Mouse (Mus musculus) CH12.LX (cell line): ENCODE results near the gene Tsen34. TPM values are rescaled to one million over a fixed set of nuclear protein-coding genes. Genes with fewer than 3 reads are reported as not detected.

Experiments
- DNase-seq: peaks from one replicate; pipeline ENCODE4 v3.0.0-alpha.2; 2013; ENCODE audit errors: extremely low read depth
- H3K27ac ChIP-seq: 2 replicates; pipeline ENCODE4 v1.5.1; 2012; ENCODE audit warnings: low read depth, mild to moderate bottlenecking, control low read depth, moderate library complexity; ENCODE audit not compliant: insufficient read depth
- H3K27me3 ChIP-seq: replicated peaks from 2 replicates; pipeline ENCODE3; 2012; ENCODE audit warnings: inconsistent platforms
- H3K36me3 ChIP-seq, 2 experiments: replicated peaks in 1 of 2; 2 replicates each; pipeline versions ENCODE3 to v1.6.1; 2012; ENCODE audit warnings: inconsistent platforms in 1 of 2, low read length in 1 of 2, mild to moderate bottlenecking in 1 of 2, mixed read lengths in 1 of 2, moderate library complexity in 1 of 2; ENCODE audit not compliant: control insufficient read depth in 1 of 2, insufficient read depth in 1 of 2
- H3K4me1 ChIP-seq, 2 experiments: 2 replicates each; pipeline ENCODE4 v1.6.1; 2012; ENCODE audit warnings: inconsistent platforms in 1 of 2, moderate library complexity in 1 of 2; ENCODE audit not compliant: insufficient read depth in 2 of 2, control insufficient read depth in 1 of 2
- H3K4me2 ChIP-seq: 2 replicates; pipeline ENCODE4 v1.6.1; 2012; ENCODE audit warnings: low read depth, mild to moderate bottlenecking, control low read depth; ENCODE audit not compliant: poor library complexity, insufficient read depth, severe bottlenecking
- H3K4me3 ChIP-seq, 3 experiments: fragments of 150-350 bp in 1 of 3; sonication (generic) in 1 of 3; replicated peaks in 1 of 3; 2 replicates each; pipeline versions ENCODE3 to v1.5.1; 2011 to 2012; ENCODE audit warnings: low read depth in 2 of 3, low read length in 2 of 3, mild to moderate bottlenecking in 2 of 3, moderate library complexity in 2 of 3, control low read depth in 1 of 3, improper control_type of control experiment in 1 of 3, inconsistent platforms in 1 of 3, mixed read lengths in 1 of 3; ENCODE audit not compliant: poor library complexity in 1 of 3
- H3K79me2 ChIP-seq: replicated peaks from 2 replicates; pipeline ENCODE4 v1.6.1; 2012; ENCODE audit warnings: mild to moderate bottlenecking, moderate library complexity; ENCODE audit not compliant: control insufficient read depth, poor library complexity, insufficient read depth, severe bottlenecking; ENCODE audit errors: extremely low read depth
- H3K9ac ChIP-seq: 2 replicates; pipeline ENCODE4 v1.6.1; 2012; ENCODE audit warnings: low read depth, mild to moderate bottlenecking, control low read depth, moderate library complexity; ENCODE audit not compliant: insufficient read depth
- H3K9me3 ChIP-seq: replicated peaks from 2 replicates; pipeline ENCODE3; 2012; ENCODE audit warnings: low read length, inconsistent platforms, mixed read lengths
- BHLHE40 ChIP-seq: IDR thresholded peaks from 2 replicates; pipeline ENCODE4 v1.6.1; 2011; ENCODE audit warnings: mild to moderate bottlenecking, low read depth, low read length, improper control_type of control experiment
- CHD1 ChIP-seq: IDR thresholded peaks from 2 replicates; pipeline ENCODE4 v1.6.1; 2012; ENCODE audit warnings: low read depth, low read length, improper control_type of control experiment, inconsistent platforms
- CHD2 ChIP-seq: IDR thresholded peaks from 2 replicates; pipeline ENCODE4 v1.6.1; 2011; ENCODE audit warnings: low read length, improper control_type of control experiment
- CTCF ChIP-seq, 2 experiments: IDR thresholded peaks in 1 of 2; conservative IDR thresholded peaks in 1 of 2; 2 replicates each; pipeline ENCODE4 v1.5.1; 2011 to 2012; ENCODE audit warnings: low read depth in 2 of 2, low read length in 2 of 2, improper control_type of control experiment in 1 of 2, inconsistent platforms in 1 of 2, mild to moderate bottlenecking in 1 of 2, moderate library complexity in 1 of 2
- ELF1 ChIP-seq: IDR thresholded peaks from 2 replicates; pipeline ENCODE4 v1.6.1; 2014; ENCODE audit warnings: low read depth, mild to moderate bottlenecking, inconsistent platforms, low read length, improper control_type of control experiment
- EP300 ChIP-seq: IDR thresholded peaks from 2 replicates; pipeline ENCODE4 v1.6.1; 2011; ENCODE audit warnings: low read length, improper control_type of control experiment
- ETS1 ChIP-seq: conservative IDR thresholded peaks from 2 replicates; pipeline ENCODE4 v1.6.1; 2012; ENCODE audit warnings: low read depth, mild to moderate bottlenecking, inconsistent platforms, low read length, improper control_type of control experiment, moderate library complexity
- GABPA ChIP-seq: IDR thresholded peaks from 2 replicates; pipeline ENCODE4 v1.6.1; 2012; ENCODE audit warnings: low read depth, low read length, improper control_type of control experiment, inconsistent platforms; ENCODE audit not compliant: insufficient replicate concordance
- IRF4 ChIP-seq: IDR thresholded peaks from 2 replicates; pipeline ENCODE4 v1.6.1; 2014; ENCODE audit warnings: low read depth, mild to moderate bottlenecking, inconsistent platforms, low read length, improper control_type of control experiment
- JUND ChIP-seq: conservative IDR thresholded peaks from 2 replicates; pipeline ENCODE4 v1.6.1; 2011; ENCODE audit warnings: low read depth, low read length, improper control_type of control experiment
- KAT2A ChIP-seq: IDR thresholded peaks from 2 replicates; pipeline ENCODE4 v1.6.1; 2012; ENCODE audit warnings: low read length, improper control_type of control experiment, inconsistent platforms; ENCODE audit not compliant: insufficient replicate concordance
- MAFK ChIP-seq: IDR thresholded peaks from 2 replicates; pipeline ENCODE4 v1.6.1; 2011; ENCODE audit warnings: low read length, improper control_type of control experiment; ENCODE audit not compliant: insufficient replicate concordance
- MAX ChIP-seq: IDR thresholded peaks from 2 replicates; pipeline ENCODE4 v1.6.1; 2011; ENCODE audit warnings: low read length, improper control_type of control experiment
- MAZ ChIP-seq: IDR thresholded peaks from 2 replicates; pipeline ENCODE4 v1.6.1; 2012; ENCODE audit warnings: low read depth, mild to moderate bottlenecking, inconsistent platforms, low read length, improper control_type of control experiment, moderate library complexity
- MEF2A ChIP-seq: IDR thresholded peaks from 2 replicates; pipeline ENCODE4 v1.6.1; 2014; ENCODE audit warnings: low read depth, mild to moderate bottlenecking, inconsistent platforms, low read length, improper control_type of control experiment, borderline replicate concordance
- MXI1 ChIP-seq: IDR thresholded peaks from 2 replicates; pipeline ENCODE4 v1.6.1; 2011; ENCODE audit warnings: mild to moderate bottlenecking, low read depth, low read length, improper control_type of control experiment
- MYC ChIP-seq: IDR thresholded peaks from 2 replicates; pipeline ENCODE4 v1.6.1; 2011; ENCODE audit warnings: low read depth, mild to moderate bottlenecking, improper control_type of control experiment, low read length
- NELFE ChIP-seq: IDR thresholded peaks from 2 replicates; pipeline ENCODE4 v1.6.1; 2011; ENCODE audit warnings: low read depth, low read length, improper control_type of control experiment
- NRF1 ChIP-seq: IDR thresholded peaks from 2 replicates; pipeline ENCODE4 v1.6.1; 2014; ENCODE audit warnings: low read depth, mild to moderate bottlenecking, inconsistent platforms, low read length, improper control_type of control experiment, moderate library complexity
- PAX5 ChIP-seq: IDR thresholded peaks from 2 replicates; pipeline ENCODE4 v1.6.1; 2012; ENCODE audit warnings: low read length, inconsistent platforms, mixed read lengths
- POLR2A ChIP-seq: IDR thresholded peaks from 2 replicates; pipeline ENCODE4 v1.6.1; 2011; ENCODE audit warnings: low read depth, mild to moderate bottlenecking, improper control_type of control experiment, low read length
- POLR2AphosphoS2 ChIP-seq: IDR thresholded peaks from 2 replicates; pipeline ENCODE4 v1.6.1; 2011; ENCODE audit warnings: low read depth, low read length, improper control_type of control experiment
- RAD21 ChIP-seq: IDR thresholded peaks from 2 replicates; pipeline ENCODE4 v1.6.1; 2011; ENCODE audit warnings: low read depth, mild to moderate bottlenecking, low read length, improper control_type of control experiment, moderate library complexity
- RCOR1 ChIP-seq: conservative IDR thresholded peaks from 2 replicates; pipeline ENCODE4 v1.6.1; 2012; ENCODE audit warnings: low read depth, mild to moderate bottlenecking, inconsistent platforms, low read length, improper control_type of control experiment
- SIN3A ChIP-seq: IDR thresholded peaks from 2 replicates; pipeline ENCODE4 v1.6.1; 2012; ENCODE audit warnings: low read length, improper control_type of control experiment, inconsistent platforms
- SMC3 ChIP-seq: IDR thresholded peaks from 2 replicates; pipeline ENCODE4 v1.6.1; 2011; ENCODE audit warnings: low read depth, low read length, improper control_type of control experiment
- TBP ChIP-seq: conservative IDR thresholded peaks from 2 replicates; pipeline ENCODE4 v1.6.1; 2011; ENCODE audit warnings: low read depth, low read length, improper control_type of control experiment
- UBTF ChIP-seq: IDR thresholded peaks from 2 replicates; pipeline ENCODE4 v1.6.1; 2012; ENCODE audit warnings: low read depth, mild to moderate bottlenecking, inconsistent platforms, low read length, improper control_type of control experiment, moderate library complexity
- ZC3H11A ChIP-seq: IDR thresholded peaks from 2 replicates; pipeline ENCODE4 v1.6.1; 2012; ENCODE audit warnings: low read depth, mild to moderate bottlenecking, inconsistent platforms, low read length, improper control_type of control experiment
- ZKSCAN1 ChIP-seq: IDR thresholded peaks from 2 replicates; pipeline ENCODE4 v1.6.1; 2012; ENCODE audit warnings: low read depth, inconsistent platforms, low read length, improper control_type of control experiment, borderline replicate concordance
- ZMIZ1 ChIP-seq: IDR thresholded peaks from 2 replicates; pipeline ENCODE4 v1.6.1; 2012; ENCODE audit warnings: low read depth, mild to moderate bottlenecking, inconsistent platforms, low read length, improper control_type of control experiment
- dilution Hi-C: fragments of 300-500 bp; cut with MboI; formaldehyde crosslinking; loops from 2 replicates; pipeline ENCODE4 v1.14.3; 2020; ENCODE audit warnings: low sequenced_read_pairs; ENCODE audit not compliant: extremely low pct_unique_long_range_greater_than_20kb, extremely low pct_ligation_motif_present
- in situ Hi-C: fragments of 300-500 bp; cut with MboI; formaldehyde crosslinking; loops from 3 replicates; pipeline ENCODE4 v1.14.3; 2019; ENCODE audit warnings: low sequenced_read_pairs, low pct_ligation_motif_present, low pct_unique_long_range_greater_than_20kb, mixed read lengths
- polyA plus RNA-seq: library from polyadenylated mRNA; unstranded; fragments of >175 nt; gene quantifications from 2 replicates; pipeline ENCODE4 v1.2.1, GENCODE M21; 2012; ENCODE audit warnings: low read depth; ENCODE audit not compliant: insufficient read length
- total RNA-seq, 2 experiments: library from RNA; depleted of rRNA; stranded (reverse); fragments of 300-350 nt in 1 of 2; fragments of >200 nt in 1 of 2; gene quantifications; 2 replicates each; pipeline ENCODE4 v1.2.3; 2012 to 2014

Tsen34 gene
- total and polyA plus RNA-seq, 3 experiments: 23.1 to 40.2 (median 34.8) TPM

DNA sequence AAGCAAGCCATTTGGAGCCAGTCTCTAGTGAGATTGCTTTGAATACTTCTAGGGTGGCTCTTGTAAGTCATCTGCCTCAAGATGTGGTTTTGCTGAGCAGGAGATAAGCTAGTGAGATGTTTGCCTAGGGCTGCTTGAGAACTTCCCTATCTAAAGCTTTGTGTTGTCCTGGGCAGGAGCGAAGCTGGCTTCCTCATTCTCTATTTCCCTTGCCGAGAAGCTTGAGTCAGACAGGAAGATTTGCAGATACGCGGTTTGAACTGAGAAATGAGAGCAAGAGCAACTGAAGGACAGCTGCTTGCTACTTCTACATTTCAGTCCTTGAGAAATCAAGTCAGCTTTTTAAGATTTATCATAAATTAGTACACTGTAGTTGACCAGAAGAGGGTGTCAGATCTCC, 14.4 kb downstream of the Tsen34 start:
- Histone ChIP-seq H3K79me2 (peaks cover 30% of the 10 kb centered on the region), H3K4me2 (peak overlapping the region; percentile 69), H3K4me3 (peak overlapping the region in 1 of 3 experiments; percentile 86), H3K9ac (peak overlapping the region; percentile 89; the same call in 1 of the 2 replicates), H3K27me3 (no peaks in the 10 kb centered on the region), H3K27ac (peak overlapping the region; percentile 49), H3K4me1 (peaks cover 3 to 36% of the 10 kb centered on the region in 2 experiments), H3K9me3 (no peaks in the 10 kb centered on the region), H3K36me3 (peaks cover 31 to 36% of the 10 kb centered on the region in 2 experiments)
- in situ Hi-C loops (no loop called here), dilution Hi-C loops (no loop called here)
- DNase-seq: peak; percentile 58
- TF ChIP-seq MEF2A (no peak), JUND (no peak), KAT2A (no peak), NELFE (no peak), EP300 (no peak), MXI1 (no peak), POLR2AphosphoS2 (no peak), RCOR1 (no peak), BHLHE40 (no peak), PAX5 (no peak), SMC3 (no peak), CHD2 (no peak), NRF1 (no peak), CTCF (conservative IDR thresholded peaks at IDR 0.05 in 1 of 2, IDR thresholded peaks at IDR 0.05 in 1 of 2; ENCODE audit: low read depth in 2 of 2, low read length in 2 of 2) (no peak)

DNA sequence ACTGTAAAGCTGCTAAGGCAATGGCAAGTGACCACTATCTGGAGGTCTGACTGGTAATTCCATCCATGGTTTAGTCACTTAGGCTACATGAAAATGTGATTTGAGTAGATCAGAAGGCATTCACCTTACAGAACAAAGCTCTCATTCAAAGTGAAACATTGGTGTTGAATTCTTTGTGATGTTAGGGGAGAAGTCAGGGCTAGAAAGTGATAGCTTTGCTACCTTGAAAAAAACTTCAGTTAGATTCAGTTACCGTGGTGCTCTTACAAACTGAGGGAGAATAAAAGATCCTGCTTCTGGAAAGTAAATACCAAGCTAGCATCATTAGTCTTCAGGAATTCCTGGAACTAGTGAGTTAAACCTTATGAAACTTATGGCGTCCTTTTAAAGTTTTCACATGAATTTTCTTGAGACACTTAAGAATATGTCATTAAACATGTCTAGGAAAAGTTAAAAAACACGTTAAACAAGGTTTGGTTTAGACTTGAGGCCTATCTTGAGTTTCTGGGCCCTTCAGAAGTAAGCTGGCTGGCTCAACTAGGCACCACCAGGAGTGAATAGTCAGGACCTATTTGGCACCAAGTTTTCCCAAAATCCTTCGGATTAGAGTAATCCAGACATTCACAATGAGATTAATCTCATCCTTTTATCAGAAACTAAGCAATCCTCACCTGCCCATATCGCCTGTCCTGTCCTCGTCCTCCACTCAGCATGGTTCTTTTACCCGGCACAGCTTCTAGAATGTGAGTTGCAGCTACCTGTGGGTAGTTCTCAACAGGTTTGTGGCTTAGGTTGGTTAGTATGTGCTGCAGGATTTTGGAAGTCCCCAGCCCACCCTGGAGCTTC, 15.1 kb downstream of the Tsen34 start:
- in situ Hi-C loops (no loop called here), dilution Hi-C loops (no loop called here)
- Histone ChIP-seq H3K27me3 (no peaks in the 10 kb centered on the region), H3K27ac (no peak overlapping the region), H3K79me2 (peaks cover 30% of the 10 kb centered on the region), H3K9ac (no peak overlapping the region), H3K4me2 (no peak overlapping the region), H3K4me1 (peaks cover 10 to 43% of the 10 kb centered on the region in 2 experiments), H3K9me3 (no peaks in the 10 kb centered on the region), H3K4me3 (no peak overlapping the region), H3K36me3 (peaks cover 31 to 36% of the 10 kb centered on the region in 2 experiments)
- peak; percentile 67 for DNase-seq
- TF ChIP-seq ELF1: no peak
- TF ChIP-seq MAX: no peak
- peak; percentile 94 for TF ChIP-seq CHD1
- no peak for TF ChIP-seq EP300
- TF ChIP-seq IRF4: no peak
- no peak for TF ChIP-seq ETS1
- peak; percentile 43; the same call in 1 of the 2 replicates for TF ChIP-seq NELFE
- TF ChIP-seq KAT2A: 0 out of 2 replicates have a peak, but pooled peaks have one; percentile 56
- TF ChIP-seq POLR2AphosphoS2: peak; percentile 99
- TF ChIP-seq SMC3: peak; percentile 15
- no peak for TF ChIP-seq ZKSCAN1
- 0 out of 2 replicates have a peak, but pooled peaks have one; percentile 8 for TF ChIP-seq JUND
- 0 out of 2 replicates have a peak, but pooled peaks have one; percentile 55 for TF ChIP-seq MAFK
- TF ChIP-seq MAZ: peak; percentile 62; the same call in 1 of the 2 replicates
- TF ChIP-seq POLR2A: peak; percentile 88
- no peak for TF ChIP-seq ZC3H11A
- peak; percentile 85; the same call in 1 of the 2 replicates for TF ChIP-seq ZMIZ1
- TF ChIP-seq TBP: no peak
- peak; percentile 33; the same call in 1 of the 2 replicates for TF ChIP-seq MYC
- TF ChIP-seq RAD21: no peak
- no peak for TF ChIP-seq UBTF
- no peak for TF ChIP-seq GABPA
- 0 out of 2 replicates have a peak, but pooled peaks have one; percentile 64 for TF ChIP-seq SIN3A
- no peak for TF ChIP-seq NRF1
